Mouse (Mus musculus) CH12.LX (cell line): ENCODE results near the gene Cep170b. TPM values are rescaled to one million over a fixed set of nuclear protein-coding genes. Genes with fewer than 3 reads are reported as not detected.

Experiments
- DNase-seq: peaks from one replicate; pipeline ENCODE4 v3.0.0-alpha.2; 2013; ENCODE audit errors: extremely low read depth
- H3K27ac ChIP-seq: 2 replicates; pipeline ENCODE4 v1.5.1; 2012; ENCODE audit warnings: low read depth, mild to moderate bottlenecking, control low read depth, moderate library complexity; ENCODE audit not compliant: insufficient read depth
- H3K27me3 ChIP-seq: replicated peaks from 2 replicates; pipeline ENCODE3; 2012; ENCODE audit warnings: inconsistent platforms
- H3K36me3 ChIP-seq, 2 experiments: replicated peaks in 1 of 2; 2 replicates each; pipeline versions ENCODE3 to v1.6.1; 2012; ENCODE audit warnings: inconsistent platforms in 1 of 2, low read length in 1 of 2, mild to moderate bottlenecking in 1 of 2, mixed read lengths in 1 of 2, moderate library complexity in 1 of 2; ENCODE audit not compliant: control insufficient read depth in 1 of 2, insufficient read depth in 1 of 2
- H3K4me1 ChIP-seq, 2 experiments: 2 replicates each; pipeline ENCODE4 v1.6.1; 2012; ENCODE audit warnings: inconsistent platforms in 1 of 2, moderate library complexity in 1 of 2; ENCODE audit not compliant: insufficient read depth in 2 of 2, control insufficient read depth in 1 of 2
- H3K4me2 ChIP-seq: 2 replicates; pipeline ENCODE4 v1.6.1; 2012; ENCODE audit warnings: low read depth, mild to moderate bottlenecking, control low read depth; ENCODE audit not compliant: poor library complexity, insufficient read depth, severe bottlenecking
- H3K4me3 ChIP-seq, 3 experiments: fragments of 150-350 bp in 1 of 3; sonication (generic) in 1 of 3; replicated peaks in 1 of 3; 2 replicates each; pipeline versions ENCODE3 to v1.5.1; 2011 to 2012; ENCODE audit warnings: low read depth in 2 of 3, low read length in 2 of 3, mild to moderate bottlenecking in 2 of 3, moderate library complexity in 2 of 3, control low read depth in 1 of 3, improper control_type of control experiment in 1 of 3, inconsistent platforms in 1 of 3, mixed read lengths in 1 of 3; ENCODE audit not compliant: poor library complexity in 1 of 3
- H3K79me2 ChIP-seq: replicated peaks from 2 replicates; pipeline ENCODE4 v1.6.1; 2012; ENCODE audit warnings: mild to moderate bottlenecking, moderate library complexity; ENCODE audit not compliant: control insufficient read depth, poor library complexity, insufficient read depth, severe bottlenecking; ENCODE audit errors: extremely low read depth
- H3K9ac ChIP-seq: 2 replicates; pipeline ENCODE4 v1.6.1; 2012; ENCODE audit warnings: low read depth, mild to moderate bottlenecking, control low read depth, moderate library complexity; ENCODE audit not compliant: insufficient read depth
- H3K9me3 ChIP-seq: replicated peaks from 2 replicates; pipeline ENCODE3; 2012; ENCODE audit warnings: low read length, inconsistent platforms, mixed read lengths
- BHLHE40 ChIP-seq: IDR thresholded peaks from 2 replicates; pipeline ENCODE4 v1.6.1; 2011; ENCODE audit warnings: mild to moderate bottlenecking, low read depth, low read length, improper control_type of control experiment
- CHD2 ChIP-seq: IDR thresholded peaks from 2 replicates; pipeline ENCODE4 v1.6.1; 2011; ENCODE audit warnings: low read length, improper control_type of control experiment
- ELF1 ChIP-seq: IDR thresholded peaks from 2 replicates; pipeline ENCODE4 v1.6.1; 2014; ENCODE audit warnings: low read depth, mild to moderate bottlenecking, inconsistent platforms, low read length, improper control_type of control experiment
- ETS1 ChIP-seq: conservative IDR thresholded peaks from 2 replicates; pipeline ENCODE4 v1.6.1; 2012; ENCODE audit warnings: low read depth, mild to moderate bottlenecking, inconsistent platforms, low read length, improper control_type of control experiment, moderate library complexity
- HCFC1 ChIP-seq: IDR thresholded peaks from 2 replicates; pipeline ENCODE4 v1.6.1; 2012; ENCODE audit warnings: low read depth, mild to moderate bottlenecking, inconsistent platforms, low read length, improper control_type of control experiment
- JUN ChIP-seq: IDR thresholded peaks from 2 replicates; pipeline ENCODE4 v1.6.1; 2011; ENCODE audit warnings: low read depth, mild to moderate bottlenecking, low read length, improper control_type of control experiment, moderate library complexity; ENCODE audit not compliant: insufficient read depth
- JUND ChIP-seq: conservative IDR thresholded peaks from 2 replicates; pipeline ENCODE4 v1.6.1; 2011; ENCODE audit warnings: low read depth, low read length, improper control_type of control experiment
- MAZ ChIP-seq: IDR thresholded peaks from 2 replicates; pipeline ENCODE4 v1.6.1; 2012; ENCODE audit warnings: low read depth, mild to moderate bottlenecking, inconsistent platforms, low read length, improper control_type of control experiment, moderate library complexity
- MXI1 ChIP-seq: IDR thresholded peaks from 2 replicates; pipeline ENCODE4 v1.6.1; 2011; ENCODE audit warnings: mild to moderate bottlenecking, low read depth, low read length, improper control_type of control experiment
- MYC ChIP-seq: IDR thresholded peaks from 2 replicates; pipeline ENCODE4 v1.6.1; 2011; ENCODE audit warnings: low read depth, mild to moderate bottlenecking, improper control_type of control experiment, low read length
- NRF1 ChIP-seq: IDR thresholded peaks from 2 replicates; pipeline ENCODE4 v1.6.1; 2014; ENCODE audit warnings: low read depth, mild to moderate bottlenecking, inconsistent platforms, low read length, improper control_type of control experiment, moderate library complexity
- PAX5 ChIP-seq: IDR thresholded peaks from 2 replicates; pipeline ENCODE4 v1.6.1; 2012; ENCODE audit warnings: low read length, inconsistent platforms, mixed read lengths
- RAD21 ChIP-seq: IDR thresholded peaks from 2 replicates; pipeline ENCODE4 v1.6.1; 2011; ENCODE audit warnings: low read depth, mild to moderate bottlenecking, low read length, improper control_type of control experiment, moderate library complexity
- SIN3A ChIP-seq: IDR thresholded peaks from 2 replicates; pipeline ENCODE4 v1.6.1; 2012; ENCODE audit warnings: low read length, improper control_type of control experiment, inconsistent platforms
- SMC3 ChIP-seq: IDR thresholded peaks from 2 replicates; pipeline ENCODE4 v1.6.1; 2011; ENCODE audit warnings: low read depth, low read length, improper control_type of control experiment
- TCF12 ChIP-seq: IDR thresholded peaks from 2 replicates; pipeline ENCODE4 v1.6.1; 2014; ENCODE audit warnings: low read depth, mild to moderate bottlenecking, inconsistent platforms, low read length, improper control_type of control experiment
- USF1 ChIP-seq: IDR thresholded peaks from 2 replicates; pipeline ENCODE4 v1.6.1; 2014; ENCODE audit warnings: low read depth, mild to moderate bottlenecking, inconsistent platforms, low read length, improper control_type of control experiment
- ZC3H11A ChIP-seq: IDR thresholded peaks from 2 replicates; pipeline ENCODE4 v1.6.1; 2012; ENCODE audit warnings: low read depth, mild to moderate bottlenecking, inconsistent platforms, low read length, improper control_type of control experiment
- dilution Hi-C: fragments of 300-500 bp; cut with MboI; formaldehyde crosslinking; loops from 2 replicates; pipeline ENCODE4 v1.14.3; 2020; ENCODE audit warnings: low sequenced_read_pairs; ENCODE audit not compliant: extremely low pct_unique_long_range_greater_than_20kb, extremely low pct_ligation_motif_present
- in situ Hi-C: fragments of 300-500 bp; cut with MboI; formaldehyde crosslinking; loops from 3 replicates; pipeline ENCODE4 v1.14.3; 2019; ENCODE audit warnings: low sequenced_read_pairs, low pct_ligation_motif_present, low pct_unique_long_range_greater_than_20kb, mixed read lengths
- polyA plus RNA-seq: library from polyadenylated mRNA; unstranded; fragments of >175 nt; gene quantifications from 2 replicates; pipeline ENCODE4 v1.2.1, GENCODE M21; 2012; ENCODE audit warnings: low read depth; ENCODE audit not compliant: insufficient read length
- total RNA-seq, 2 experiments: library from RNA; depleted of rRNA; stranded (reverse); fragments of 300-350 nt in 1 of 2; fragments of >200 nt in 1 of 2; gene quantifications; 2 replicates each; pipeline ENCODE4 v1.2.3; 2012 to 2014

Gene Cep170b
- total and polyA plus RNA-seq, 3 experiments: 39.1 to 63.1 (median 48.1) TPM

DNA sequence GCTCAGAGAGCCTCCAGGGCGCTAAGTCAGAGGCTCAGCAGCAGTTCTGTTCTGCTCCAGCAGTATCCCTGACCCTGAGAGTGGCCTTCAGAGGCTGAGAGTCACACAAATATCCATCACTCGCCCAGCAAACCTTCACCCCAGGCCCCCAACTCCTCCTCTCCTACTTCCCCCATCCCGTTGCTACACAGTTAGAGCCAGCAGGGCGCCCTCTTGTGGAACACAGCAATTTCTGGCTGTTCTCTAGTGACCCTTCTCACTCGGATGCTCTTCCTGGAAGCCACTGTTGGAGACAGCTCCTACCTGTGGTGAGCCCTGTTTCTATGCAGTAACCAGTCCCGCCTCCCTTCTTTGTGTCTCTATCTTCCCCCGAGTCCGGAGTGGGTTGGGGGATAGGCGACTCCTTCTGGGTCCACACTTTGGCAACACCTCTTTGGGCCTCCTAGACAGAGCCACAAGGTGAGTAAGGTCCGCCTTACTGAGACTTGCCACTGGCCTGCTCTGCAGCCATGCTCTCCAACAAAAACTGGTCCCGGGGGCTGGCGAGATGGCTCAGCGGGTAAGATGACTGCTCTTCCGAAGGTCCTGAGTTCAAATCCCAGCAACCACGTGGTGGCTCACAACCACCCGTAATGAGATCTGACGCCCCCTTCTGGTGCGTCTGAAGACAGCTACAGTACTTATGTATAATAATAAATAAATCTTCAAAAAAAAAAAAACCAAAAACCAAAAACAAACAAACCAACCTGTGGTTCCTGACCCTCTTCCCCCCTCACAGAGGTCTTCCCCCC is 44.8 kb upstream of the Cep170b start (continued):
- TF ChIP-seq JUN: no peak
- TF ChIP-seq NRF1: no peak
- no peak for TF ChIP-seq ZC3H11A
- no peak for TF ChIP-seq PAX5
- TF ChIP-seq SMC3: peak; percentile 71
- TF ChIP-seq JUND: no peak
- peak; percentile 76 for TF ChIP-seq MYC
- TF ChIP-seq ETS1: no peak
- peak; percentile 69; the same call in 1 of the 2 replicates for TF ChIP-seq SIN3A
- TF ChIP-seq USF1: no peak
- TF ChIP-seq ELF1: peak; percentile 85
- TF ChIP-seq MXI1: no peak
- TF ChIP-seq TCF12: peak; percentile 42; the same call in 1 of the 2 replicates
- peak; percentile 44 for TF ChIP-seq RAD21
- peak; percentile 70; the same call in 1 of the 2 replicates for TF ChIP-seq MAZ
- TF ChIP-seq HCFC1: 0 out of 2 replicates have a peak, but pooled peaks have one; percentile 40

DNA sequence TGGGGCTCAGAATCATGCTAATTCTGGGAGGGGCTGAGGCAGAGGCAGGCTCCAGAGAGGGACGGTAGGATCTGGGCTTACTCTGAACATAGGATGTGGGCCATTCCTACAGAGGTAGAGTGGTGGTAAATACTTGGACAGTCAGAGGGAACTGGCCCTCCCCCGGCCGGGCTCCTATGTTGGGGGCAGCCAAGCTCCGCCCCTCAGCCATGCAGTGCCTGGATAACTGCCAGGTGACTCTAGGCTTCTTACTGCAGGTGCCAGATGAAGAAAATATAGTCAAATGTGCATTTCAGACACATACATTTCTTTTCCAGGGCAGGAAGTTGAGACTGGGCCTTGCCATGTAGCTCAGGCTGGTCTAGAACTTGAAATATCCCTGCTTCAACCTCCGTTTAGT is 43.2 kb upstream of the Cep170b start:
- peaks cover 61% of the 10 kb centered on the region for H3K27me3 ChIP-seq

More for the DNA sequence above, 43.2 kb upstream of the Cep170b start:
- Histone ChIP-seq H3K79me2 (peaks cover 16% of the 10 kb centered on the region), H3K9ac (no peak overlapping the region), H3K36me3 (peaks cover 0 to 3% of the 10 kb centered on the region in 2 experiments), H3K4me3 (no peak overlapping the region), H3K9me3 (peaks cover 3% of the 10 kb centered on the region), H3K4me1 (peaks cover 15 to 32% of the 10 kb centered on the region in 2 experiments), H3K4me2 (no peak overlapping the region), H3K27ac (no peak overlapping the region)
- dilution Hi-C loops (no loop called here), in situ Hi-C loops (no loop called here)
- TF ChIP-seq PAX5: no peak
- no peak for TF ChIP-seq CHD2
- TF ChIP-seq BHLHE40: no peak
- TF ChIP-seq HCFC1: no peak
- no peak for DNase-seq
